Mouse (Mus musculus): ENCODE measurements around the gene Cog4. TPM values are rescaled to one million over a fixed set of nuclear protein-coding genes. Genes with fewer than 3 reads are reported as not detected.
A peak's percentile ranks its signal among the peaks of the same experiment; 100 is the strongest.
"Not testable (repeated sequence)": the region's sequence is repeated elsewhere in the genome, so short reads cannot be mapped to it uniquely, and the experiment has no call there.

Gene Cog4
- polyA plus RNA-seq, 1 experiment from 2014 or later, result 64.6 TPM

DNA sequence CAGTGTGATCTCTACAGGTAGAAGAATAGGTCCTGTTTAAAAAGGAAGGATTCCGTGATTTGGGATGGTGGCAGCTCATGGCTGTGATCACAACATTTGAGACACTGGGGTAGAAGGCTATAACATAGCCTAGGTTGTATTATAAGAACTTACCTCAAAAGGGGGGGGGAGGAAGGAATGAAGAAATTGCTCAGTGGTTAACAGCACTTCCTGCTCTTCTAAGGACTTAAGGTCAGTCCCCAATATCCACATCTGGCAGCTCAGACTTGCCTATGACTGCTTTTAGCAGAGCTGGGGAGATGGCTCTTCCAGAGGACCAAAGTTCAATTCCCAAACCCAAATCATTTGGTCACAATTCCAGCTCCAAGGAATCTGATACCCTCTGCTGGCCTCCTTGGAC lies 60.3 kb downstream of the Cog4 start:
- H3K36me3 ChIP-seq (ENCODE audit: control insufficient read depth, insufficient read depth, low read length), result no peaks in the 10 kb centered on the region
- H3K27ac ChIP-seq (ENCODE audit: low read depth, low read length), result no peak overlapping the region
- no peak overlapping the region for H3K9ac ChIP-seq (replicated peaks; ENCODE audit: low read depth, low read length)
- no peaks in the 10 kb centered on the region for H3K9me3 ChIP-seq (ENCODE audit: control insufficient read depth, low read length)
- 92% methylated on average over 1 of the region's 1 CpGs for WGBS
- ATAC-seq (ENCODE audit: low read depth), result no peak
- no peak overlapping the region for H3K4me2 ChIP-seq (ENCODE audit: low read depth, low read length)
- H3K4me3 ChIP-seq (ENCODE audit: low read depth, low read length), result no peak overlapping the region
- no peaks in the 10 kb centered on the region for H3K27me3 ChIP-seq (ENCODE audit: control insufficient read depth, insufficient read depth, low read length)
- peaks cover 2% of the 10 kb centered on the region; the same call in 1 of the 2 replicates for H3K4me1 ChIP-seq (ENCODE audit: control insufficient read depth, insufficient read depth, low read length)

DNA sequence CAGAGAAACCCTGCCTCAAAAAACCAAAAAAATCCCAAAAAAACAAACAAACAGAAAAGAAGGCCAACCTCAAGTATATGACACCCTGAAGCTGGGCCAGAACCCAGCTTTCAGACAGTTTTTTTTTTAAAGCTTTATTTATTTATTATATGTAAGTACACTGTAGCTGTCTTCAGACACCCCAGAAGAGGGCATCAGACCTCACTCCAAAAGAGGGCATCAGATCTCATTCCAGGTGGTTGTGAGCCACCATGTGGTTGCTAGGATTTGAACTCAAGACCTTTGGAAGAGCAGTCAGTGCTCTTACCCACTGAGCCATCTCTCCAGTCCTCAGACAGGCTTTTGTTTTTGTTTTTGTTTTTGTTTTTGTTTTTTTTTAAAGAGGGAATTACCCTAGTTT lies 63.5 kb downstream of the Cog4 start:
- not testable (repeated sequence) for H3K4me1 ChIP-seq (ENCODE audit: control insufficient read depth, insufficient read depth, low read length); H3K27me3 ChIP-seq (ENCODE audit: control insufficient read depth, insufficient read depth, low read length); H3K9ac ChIP-seq (replicated peaks; ENCODE audit: low read depth, low read length); H3K4me3 ChIP-seq (ENCODE audit: low read depth, low read length); H3K27ac ChIP-seq (ENCODE audit: low read depth, low read length); H3K36me3 ChIP-seq (ENCODE audit: control insufficient read depth, insufficient read depth, low read length); H3K4me2 ChIP-seq (ENCODE audit: low read depth, low read length); ATAC-seq (ENCODE audit: low read depth); H3K9me3 ChIP-seq (ENCODE audit: control insufficient read depth, low read length)

DNA sequence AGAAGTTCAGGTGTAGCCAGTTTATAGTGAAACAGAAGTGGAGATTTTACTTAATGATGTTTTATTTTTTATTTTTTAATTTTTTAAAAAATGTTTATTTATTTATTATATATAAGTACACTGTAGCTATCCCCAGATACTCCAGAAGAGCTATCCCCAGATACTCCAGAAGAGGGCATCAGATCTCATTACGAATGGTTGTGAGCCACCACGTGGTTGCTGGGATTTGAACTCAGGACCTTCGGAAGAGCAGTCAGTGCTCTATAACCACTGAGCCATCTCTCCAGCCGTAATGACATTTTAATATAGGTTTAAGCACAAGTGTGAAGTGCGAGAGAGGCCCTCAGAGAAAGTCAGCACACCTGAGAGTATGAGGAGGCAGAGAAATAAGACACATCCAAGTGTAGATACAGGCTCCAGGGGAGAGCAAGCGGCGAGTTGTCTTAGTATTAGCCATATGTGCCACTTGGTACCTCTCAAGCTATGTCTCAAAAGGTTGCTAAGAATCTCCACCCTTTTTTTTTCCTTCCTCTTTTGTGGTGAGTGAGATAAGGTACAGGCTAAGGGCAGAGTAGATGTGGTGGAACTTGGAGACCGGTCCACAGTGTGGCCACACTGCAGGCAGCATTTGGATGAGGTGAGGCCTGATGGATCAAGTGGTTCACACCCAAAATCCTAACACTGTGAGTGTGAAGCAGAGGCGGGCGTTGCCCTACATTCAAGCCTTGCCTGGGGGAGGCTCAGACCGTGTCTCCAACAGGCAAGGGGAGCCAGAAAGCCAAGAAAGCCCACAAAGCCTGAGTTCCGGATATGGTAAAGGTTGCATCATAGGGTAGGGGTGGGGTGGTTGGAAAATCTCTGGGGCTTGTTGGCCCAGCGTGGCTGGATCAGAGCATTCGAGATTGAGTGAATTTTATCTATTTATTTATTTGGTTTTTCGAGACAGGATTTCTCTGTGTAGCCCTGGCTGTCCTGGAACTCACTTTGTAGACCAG lies 65.5 kb downstream of the Cog4 start:
- WGBS, result 90% methylated on average over 15 of the region's 15 CpGs

DNA sequence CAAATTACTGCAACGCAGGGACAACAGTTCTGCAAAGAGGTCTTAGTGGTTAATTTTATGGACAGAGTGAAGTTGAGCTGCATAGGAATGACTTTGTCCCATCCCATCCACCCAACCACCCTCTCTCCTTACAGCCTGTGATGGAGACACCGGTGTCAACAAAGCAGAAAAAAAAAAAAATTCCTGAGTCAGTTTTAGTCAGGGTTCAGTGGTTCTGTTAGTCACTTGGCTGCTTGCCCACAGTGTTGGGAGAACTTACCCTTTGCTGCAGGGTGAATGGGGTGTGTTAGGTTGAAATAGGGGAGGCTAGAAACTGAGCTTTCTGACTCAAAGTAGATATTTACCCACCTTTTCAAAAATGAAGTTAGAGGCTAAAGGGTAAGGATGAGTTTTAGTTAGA lies 71.0 kb downstream of the Cog4 start:
- H3K9me3 ChIP-seq (ENCODE audit: control insufficient read depth, low read length), result no peaks in the 10 kb centered on the region
- no peak overlapping the region for H3K27ac ChIP-seq (ENCODE audit: low read depth, low read length)
- H3K4me3 ChIP-seq (ENCODE audit: low read depth, low read length), result no peak overlapping the region
- 44% methylated on average over 2 of the region's 2 CpGs for WGBS
- H3K4me2 ChIP-seq (ENCODE audit: low read depth, low read length), result no peak overlapping the region
- peaks cover 16% of the 10 kb centered on the region for H3K4me1 ChIP-seq (ENCODE audit: control insufficient read depth, insufficient read depth, low read length)
- no peak overlapping the region for H3K9ac ChIP-seq (replicated peaks; ENCODE audit: low read depth, low read length)
- no peaks in the 10 kb centered on the region for H3K27me3 ChIP-seq (ENCODE audit: control insufficient read depth, insufficient read depth, low read length)
- H3K36me3 ChIP-seq (ENCODE audit: control insufficient read depth, insufficient read depth, low read length), result no peaks in the 10 kb centered on the region
- no peak for ATAC-seq (ENCODE audit: low read depth)

More for the DNA sequence above, 65.5 kb downstream of the Cog4 start:
- ATAC-seq (ENCODE audit: low read depth), result no peak
- H3K4me2 ChIP-seq (ENCODE audit: low read depth, low read length), result no peak overlapping the region
- H3K27me3 ChIP-seq (ENCODE audit: control insufficient read depth, insufficient read depth, low read length), result no peaks in the 10 kb centered on the region
- H3K36me3 ChIP-seq (ENCODE audit: control insufficient read depth, insufficient read depth, low read length), result no peaks in the 10 kb centered on the region
- no peaks in the 10 kb centered on the region for H3K9me3 ChIP-seq (ENCODE audit: control insufficient read depth, low read length)
- H3K9ac ChIP-seq (replicated peaks; ENCODE audit: low read depth, low read length), result no peak overlapping the region
- no peak overlapping the region for H3K4me3 ChIP-seq (ENCODE audit: low read depth, low read length)
- no peaks in the 10 kb centered on the region for H3K4me1 ChIP-seq (ENCODE audit: control insufficient read depth, insufficient read depth, low read length)
- H3K27ac ChIP-seq (ENCODE audit: low read depth, low read length), result no peak overlapping the region

DNA sequence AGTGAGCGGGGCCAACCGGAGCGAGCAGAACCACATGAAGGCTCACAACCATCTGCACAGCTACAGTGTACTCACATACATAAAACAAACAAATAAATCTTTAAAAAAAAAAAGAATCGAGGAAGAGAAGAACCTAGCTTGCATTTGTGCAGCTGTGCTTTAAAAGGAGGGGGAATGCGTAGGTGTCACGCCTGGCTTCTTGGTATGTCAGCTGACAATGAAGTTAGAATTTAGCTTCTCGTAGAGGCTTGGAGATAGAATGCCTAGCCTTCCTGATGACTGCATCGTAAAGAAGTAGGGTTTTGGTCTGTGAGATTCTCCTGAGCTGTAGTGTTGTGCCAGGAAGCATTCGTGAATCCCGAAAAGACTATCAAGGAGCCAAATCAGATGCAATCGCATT lies 71.6 kb downstream of the Cog4 start:
- Histone ChIP-seq H3K9ac (replicated peaks; ENCODE audit: low read depth, low read length) (no peak overlapping the region), H3K27me3 (ENCODE audit: control insufficient read depth, insufficient read depth, low read length) (no peaks in the 10 kb centered on the region), H3K36me3 (ENCODE audit: control insufficient read depth, insufficient read depth, low read length) (no peaks in the 10 kb centered on the region), H3K4me3 (ENCODE audit: low read depth, low read length) (no peak overlapping the region), H3K4me2 (ENCODE audit: low read depth, low read length) (no peak overlapping the region), H3K9me3 (ENCODE audit: control insufficient read depth, low read length) (no peaks in the 10 kb centered on the region), H3K27ac (ENCODE audit: low read depth, low read length) (no peak overlapping the region), H3K4me1 (ENCODE audit: control insufficient read depth, insufficient read depth, low read length) (peaks cover 16% of the 10 kb centered on the region)
- 51% methylated on average over 11 of the region's 11 CpGs for WGBS
- ATAC-seq (ENCODE audit: low read depth), result no peak

DNA sequence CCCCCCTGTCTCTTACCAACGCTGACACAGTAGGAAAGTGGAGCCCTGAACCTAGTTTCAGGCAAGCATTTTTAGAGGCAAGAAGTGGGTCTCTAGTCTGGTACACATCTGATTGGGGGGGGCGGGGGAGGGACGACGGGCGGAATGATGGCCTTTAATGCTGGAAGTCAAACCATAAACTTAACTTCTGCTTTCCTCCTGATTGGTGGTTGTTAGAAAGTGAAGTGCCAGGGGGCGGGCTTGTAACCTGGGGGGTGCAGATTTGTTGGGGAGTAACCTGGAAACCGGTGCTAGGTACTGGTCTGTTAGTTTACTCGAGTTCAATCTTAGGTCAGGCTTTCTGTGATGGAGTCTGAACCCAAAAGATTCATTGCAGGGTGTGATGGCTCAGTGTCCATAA lies 72.1 kb downstream of the Cog4 start:
- no peak overlapping the region for H3K4me2 ChIP-seq (ENCODE audit: low read depth, low read length)
- no peaks in the 10 kb centered on the region for H3K36me3 ChIP-seq (ENCODE audit: control insufficient read depth, insufficient read depth, low read length)
- no peak overlapping the region for H3K27ac ChIP-seq (ENCODE audit: low read depth, low read length)
- no peak overlapping the region for H3K4me3 ChIP-seq (ENCODE audit: low read depth, low read length)
- no peaks in the 10 kb centered on the region for H3K9me3 ChIP-seq (ENCODE audit: control insufficient read depth, low read length)
- no peak for ATAC-seq (ENCODE audit: low read depth)
- 15% methylated on average over 8 of the region's 8 CpGs for WGBS
- no peaks in the 10 kb centered on the region for H3K27me3 ChIP-seq (ENCODE audit: control insufficient read depth, insufficient read depth, low read length)
- no peak overlapping the region for H3K9ac ChIP-seq (replicated peaks; ENCODE audit: low read depth, low read length)
- peaks cover 16% of the 10 kb centered on the region for H3K4me1 ChIP-seq (ENCODE audit: control insufficient read depth, insufficient read depth, low read length)

DNA sequence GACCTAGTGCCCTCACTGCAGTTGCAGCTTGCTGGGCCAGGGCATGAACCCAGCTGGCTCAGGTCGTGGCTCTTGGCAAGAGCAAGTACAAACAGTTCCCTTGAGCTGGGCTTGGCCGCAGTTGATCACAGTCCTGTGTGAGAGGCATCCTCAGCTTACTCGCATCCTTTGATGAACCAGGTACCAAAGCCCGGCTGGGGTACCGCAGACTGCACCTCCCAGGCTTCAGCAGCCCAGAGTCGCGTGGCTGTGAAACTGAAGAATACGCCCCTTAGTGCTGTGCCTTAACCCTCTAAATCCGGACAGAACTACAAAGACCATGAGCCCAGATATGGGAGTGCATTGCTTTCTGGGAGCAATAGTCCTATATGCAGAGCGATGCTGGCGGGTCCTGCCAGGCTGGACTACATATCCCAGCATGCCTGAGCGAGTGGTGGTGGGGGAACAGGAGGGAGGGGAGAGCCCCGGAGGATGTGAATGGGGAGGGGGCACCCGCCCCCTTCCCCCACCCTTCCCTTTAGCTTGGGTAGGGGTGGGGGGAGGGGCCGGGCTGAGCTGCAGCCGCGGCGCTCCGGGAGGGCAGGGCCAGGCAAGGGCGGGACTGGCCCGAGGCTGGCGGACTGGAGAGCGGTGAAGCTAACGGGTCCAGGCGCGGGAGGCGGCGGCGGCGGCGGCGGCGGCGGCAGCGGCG lies 73.1 kb downstream of the Cog4 start, which contains the start of gene St3gal2:
Gene St3gal2, plus strand, starts transcription at position 582 of the 691 bp plus-strand sequence.
- H3K4me1 ChIP-seq (ENCODE audit: control insufficient read depth, insufficient read depth, low read length), result peaks cover 16% of the 10 kb centered on the region
- no peaks in the 10 kb centered on the region for H3K36me3 ChIP-seq (ENCODE audit: control insufficient read depth, insufficient read depth, low read length)
- H3K9me3 ChIP-seq (ENCODE audit: control insufficient read depth, low read length), result no peaks in the 10 kb centered on the region
- peak within 1 kb of the TSS; percentile 73 for H3K4me3 ChIP-seq (ENCODE audit: low read depth, low read length)
- peak; percentile 99 for ATAC-seq (ENCODE audit: low read depth)
- no peaks in the 10 kb centered on the region for H3K27me3 ChIP-seq (ENCODE audit: control insufficient read depth, insufficient read depth, low read length)
- WGBS, result 0% methylated on average over 18 of the region's 36 CpGs
- H3K27ac ChIP-seq (ENCODE audit: low read depth, low read length), result peak within 1 kb of the TSS; percentile 77
- peak within 1 kb of the TSS; percentile 90 for H3K9ac ChIP-seq (replicated peaks; ENCODE audit: low read depth, low read length)
- H3K4me2 ChIP-seq (ENCODE audit: low read depth, low read length), result peak within 1 kb of the TSS; percentile 68

DNA sequence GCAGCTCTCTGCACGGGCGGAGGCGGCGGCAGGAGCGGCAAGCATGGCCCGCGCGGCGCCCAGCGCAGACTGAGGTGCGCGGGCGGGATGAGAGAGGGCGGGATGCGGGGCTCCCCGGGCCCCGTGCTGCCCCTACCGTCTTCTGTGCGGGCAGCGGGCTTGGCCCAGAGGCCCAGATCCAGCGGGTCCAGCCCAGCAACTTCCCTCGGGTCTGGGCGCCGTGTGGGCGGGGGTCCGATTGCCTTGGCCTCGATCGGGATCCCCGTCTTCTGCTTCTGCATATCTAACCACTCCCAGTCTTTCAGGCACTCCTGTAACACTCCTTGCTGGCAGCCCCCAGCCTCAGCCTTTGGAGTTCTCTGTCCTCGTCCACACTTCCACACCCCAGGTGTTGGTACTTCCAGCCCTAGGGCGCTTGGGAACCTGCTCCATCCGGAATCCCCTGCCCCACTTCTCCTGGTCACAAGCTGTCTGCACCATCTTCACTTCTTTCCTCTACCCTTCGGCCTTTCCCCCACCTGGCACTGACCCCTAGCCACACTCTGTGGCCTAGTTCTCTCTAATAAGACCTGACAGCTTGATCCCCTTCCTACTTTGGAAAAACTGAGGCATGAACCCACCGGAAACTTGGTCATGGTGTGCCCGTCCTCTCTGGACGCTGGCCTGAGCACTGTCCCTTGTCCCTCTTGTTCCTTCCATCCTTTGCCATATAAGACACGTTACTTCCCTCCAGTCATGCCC lies 73.8 kb downstream of the Cog4 start:
- no peaks in the 10 kb centered on the region for H3K27me3 ChIP-seq (ENCODE audit: control insufficient read depth, insufficient read depth, low read length)
- no peaks in the 10 kb centered on the region for H3K36me3 ChIP-seq (ENCODE audit: control insufficient read depth, insufficient read depth, low read length)
- peak overlapping the region; percentile 73 for H3K4me3 ChIP-seq (ENCODE audit: low read depth, low read length)
- peak overlapping the region; percentile 68 for H3K4me2 ChIP-seq (ENCODE audit: low read depth, low read length)
- H3K27ac ChIP-seq (ENCODE audit: low read depth, low read length), result peak overlapping the region; percentile 77
- peak overlapping the region; percentile 90 for H3K9ac ChIP-seq (replicated peaks; ENCODE audit: low read depth, low read length)
- peak; percentile 45 for ATAC-seq (ENCODE audit: low read depth)
- H3K9me3 ChIP-seq (ENCODE audit: control insufficient read depth, low read length), result no peaks in the 10 kb centered on the region
- 1% methylated on average over 33 of the region's 37 CpGs for WGBS
- peaks cover 16% of the 10 kb centered on the region for H3K4me1 ChIP-seq (ENCODE audit: control insufficient read depth, insufficient read depth, low read length)
